Mouse (Mus musculus): ENCODE results near the gene Vwa5a. TPM values are rescaled to one million over a fixed set of nuclear protein-coding genes. Genes with fewer than 3 reads are reported as not detected.

Vwa5a gene
- polyA plus RNA-seq, 1 experiment from 2014 or later, result 8.2 TPM

- DNase-seq (ENCODE audit: low spot score, missing footprints), result no peak
- Histone ChIP-seq H3K4me1 (ENCODE audit: control insufficient read depth, insufficient read depth, low read length) (no peaks in the 10 kb centered on the region), H3K27me3 (ENCODE audit: control insufficient read depth, insufficient read depth, low read length) (no peaks in the 10 kb centered on the region), H3K27ac (ENCODE audit: low read depth, low read length) (no peak within 1 kb of the TSS), H3K36me3 (ENCODE audit: control insufficient read depth, insufficient read depth, low read length) (no peaks in the 10 kb centered on the region), H3K9me3 (ENCODE audit: control insufficient read depth, low read length) (no peaks in the 10 kb centered on the region), H3K4me2 (no peak within 1 kb of the TSS), H3K9ac (ENCODE audit: low read length) (no peak within 1 kb of the TSS), H3K4me3 (ENCODE audit: low read depth, low read length) (no peak within 1 kb of the TSS)
- ATAC-seq (ENCODE audit: low FRiP score), result no peak
Measured at GRCm38 (mm10) chr9:38772768-38773167, 54.7 kb downstream of the Vwa5a start, which contains the start of gene Olfr921. Gene Olfr921, plus strand, starts transcription at chr9:38773068.

GRCm38 (mm10) chr9:38792689-38793088, 74.6 kb downstream of the Vwa5a start:
- H3K27ac ChIP-seq (ENCODE audit: low read depth, low read length), result no peak overlapping the region
- no peaks in the 10 kb centered on the region for H3K27me3 ChIP-seq (ENCODE audit: control insufficient read depth, insufficient read depth, low read length)
- 92% methylated on average over 2 of the region's 2 CpGs for WGBS
- H3K4me3 ChIP-seq (ENCODE audit: low read depth, low read length), result no peak overlapping the region
- no peak for DNase-seq (ENCODE audit: low spot score, missing footprints)
- H3K4me1 ChIP-seq (ENCODE audit: control insufficient read depth, insufficient read depth, low read length), result no peaks in the 10 kb centered on the region
- no peaks in the 10 kb centered on the region for H3K36me3 ChIP-seq (ENCODE audit: control insufficient read depth, insufficient read depth, low read length)
- no peak overlapping the region for H3K4me2 ChIP-seq
- H3K9me3 ChIP-seq (ENCODE audit: control insufficient read depth, low read length), result no peaks in the 10 kb centered on the region
- ATAC-seq (ENCODE audit: low FRiP score), result no peak
- H3K9ac ChIP-seq (ENCODE audit: low read length), result no peak overlapping the region

Other genes starting within 250 kb of the Vwa5a start
- gene Olfr905, start 247.2 kb upstream of the Vwa5a start, polyA plus RNA-seq (2014; fragmentation: Nextera tagmentation; extraction: Ambion mirVana), result not detected in 2 replicates
- not detected in 2 replicates for gene Olfr906, start 231.2 kb upstream of the Vwa5a start, polyA plus RNA-seq (2014; fragmentation: Nextera tagmentation; extraction: Ambion mirVana)
- not detected in 2 replicates for gene Olfr907, start 222.5 kb upstream of the Vwa5a start, polyA plus RNA-seq (2014; fragmentation: Nextera tagmentation; extraction: Ambion mirVana)
- not detected in 2 replicates for gene Olfr911-ps1, start 196.7 kb upstream of the Vwa5a start, polyA plus RNA-seq (2014; fragmentation: Nextera tagmentation; extraction: Ambion mirVana)
- not detected in 2 replicates for gene Olfr910, start 180.4 kb upstream of the Vwa5a start, polyA plus RNA-seq (2014; fragmentation: Nextera tagmentation; extraction: Ambion mirVana)
- not detected in 2 replicates for gene Olfr912, start 138.1 kb upstream of the Vwa5a start, polyA plus RNA-seq (2014; fragmentation: Nextera tagmentation; extraction: Ambion mirVana)
- gene Olfr913, start 125.5 kb upstream of the Vwa5a start, polyA plus RNA-seq (2014; fragmentation: Nextera tagmentation; extraction: Ambion mirVana), result not detected in 2 replicates
- gene Olfr914, start 113.2 kb upstream of the Vwa5a start, polyA plus RNA-seq (2014; fragmentation: Nextera tagmentation; extraction: Ambion mirVana), result not detected in 2 replicates
- gene Olfr916, start 58.4 kb upstream of the Vwa5a start, polyA plus RNA-seq (2014; fragmentation: Nextera tagmentation; extraction: Ambion mirVana), result not detected in 2 replicates
- gene Olfr917, start 52.4 kb upstream of the Vwa5a start, polyA plus RNA-seq (2014; fragmentation: Nextera tagmentation; extraction: Ambion mirVana), result not detected in 2 replicates
- not detected in 2 replicates for gene Olfr918, start 43.7 kb upstream of the Vwa5a start, polyA plus RNA-seq (2014; fragmentation: Nextera tagmentation; extraction: Ambion mirVana)
- gene Olfr919, start 14.6 kb upstream of the Vwa5a start, polyA plus RNA-seq (2014; fragmentation: Nextera tagmentation; extraction: Ambion mirVana), result not detected in 2 replicates
- not detected in 2 replicates for gene Olfr920, start 34.0 kb downstream of the Vwa5a start, polyA plus RNA-seq (2014; fragmentation: Nextera tagmentation; extraction: Ambion mirVana)
- not detected in 2 replicates for gene Olfr921, start 54.8 kb downstream of the Vwa5a start, polyA plus RNA-seq (2014; fragmentation: Nextera tagmentation; extraction: Ambion mirVana)
- gene Olfr922, start 96.3 kb downstream of the Vwa5a start, polyA plus RNA-seq (2014; fragmentation: Nextera tagmentation; extraction: Ambion mirVana), result not detected in 2 replicates
- not detected in 2 replicates for gene Olfr923, start 108.3 kb downstream of the Vwa5a start, polyA plus RNA-seq (2014; fragmentation: Nextera tagmentation; extraction: Ambion mirVana)
- not detected in 2 replicates for gene Olfr924, start 126.2 kb downstream of the Vwa5a start, polyA plus RNA-seq (2014; fragmentation: Nextera tagmentation; extraction: Ambion mirVana)
- gene Olfr26, start 136.8 kb downstream of the Vwa5a start, polyA plus RNA-seq (2014; fragmentation: Nextera tagmentation; extraction: Ambion mirVana), result not detected in 2 replicates
- gene Olfr926, start 158.9 kb downstream of the Vwa5a start, polyA plus RNA-seq (2014; fragmentation: Nextera tagmentation; extraction: Ambion mirVana), result not detected in 2 replicates
- not detected in 2 replicates for gene Olfr930, start 211.5 kb downstream of the Vwa5a start, polyA plus RNA-seq (2014; fragmentation: Nextera tagmentation; extraction: Ambion mirVana)

Data from midbrain, embryonic 11.5 days (tissue).